Mouse (Mus musculus) left cerebral cortex, adult 8-10 months (tissue): Measurements from ENCODE around the gene Rasgrf1. TPM values are rescaled to one million over a fixed set of nuclear protein-coding genes. Genes with fewer than 3 reads are reported as not detected.

Experiments
- DNase-seq, 2 experiments: peaks; one replicate each; pipeline ENCODE4 v3.0.0; 2022; ENCODE audit warnings: low spot score in 2 of 2
- total RNA-seq, 4 experiments: library from RNA; stranded (reverse); gene quantifications; 2 replicates each; pipeline ENCODE4 v1.2.4; 2022

The Rasgrf1 gene
- total RNA-seq, 4 experiments from 2014 or later = 274 to 308 (median 296) TPM

DNA sequence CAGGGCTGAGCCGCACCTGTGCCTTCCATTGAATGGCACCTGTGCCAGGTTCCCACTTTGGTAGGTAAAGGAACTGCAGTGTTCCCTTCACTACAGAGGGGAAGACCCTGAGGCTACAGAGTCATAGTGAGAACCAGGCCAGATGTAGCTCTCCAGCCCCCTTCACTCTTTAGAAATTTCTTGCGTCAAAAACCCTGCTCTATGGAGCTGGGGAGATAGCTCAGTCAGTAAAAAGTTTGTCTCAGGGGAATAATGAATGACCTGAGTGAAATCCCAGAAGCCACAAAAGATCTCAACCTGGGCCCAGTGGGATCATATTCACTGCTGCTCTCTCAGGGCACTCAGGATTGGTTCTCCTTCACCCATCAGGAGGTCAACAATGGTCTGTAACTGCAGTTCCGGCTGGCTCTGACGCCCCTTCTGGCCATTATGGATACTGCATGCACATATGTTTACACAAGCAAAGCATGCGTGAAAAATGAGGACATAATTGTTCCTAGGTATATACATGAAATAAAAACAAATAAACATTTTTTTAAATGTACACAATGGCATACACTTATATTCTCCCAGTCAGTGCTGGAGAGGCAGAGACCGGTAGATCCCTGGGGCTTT lies 59.2 kb downstream of the Rasgrf1 start:
- no peak for DNase-seq

DNA sequence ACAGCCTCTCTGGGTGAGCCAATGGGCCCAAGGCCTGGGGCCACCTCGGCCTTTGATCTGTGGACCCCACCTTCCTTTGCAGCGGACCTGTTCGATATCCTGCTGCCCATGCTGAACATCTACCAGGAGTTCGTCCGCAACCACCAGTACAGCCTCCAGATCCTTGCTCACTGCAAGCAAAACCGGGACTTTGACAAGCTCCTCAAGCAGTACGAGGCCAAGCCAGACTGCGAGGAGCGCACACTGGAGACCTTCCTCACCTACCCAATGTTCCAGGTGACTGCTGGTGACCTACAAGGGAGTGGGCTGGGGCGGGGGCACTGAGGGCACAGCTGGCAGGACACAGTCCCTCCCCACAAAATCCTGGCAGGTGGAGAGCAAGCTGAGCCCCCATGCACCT lies 60.6 kb downstream of the Rasgrf1 start:
- no peak for DNase-seq

DNA sequence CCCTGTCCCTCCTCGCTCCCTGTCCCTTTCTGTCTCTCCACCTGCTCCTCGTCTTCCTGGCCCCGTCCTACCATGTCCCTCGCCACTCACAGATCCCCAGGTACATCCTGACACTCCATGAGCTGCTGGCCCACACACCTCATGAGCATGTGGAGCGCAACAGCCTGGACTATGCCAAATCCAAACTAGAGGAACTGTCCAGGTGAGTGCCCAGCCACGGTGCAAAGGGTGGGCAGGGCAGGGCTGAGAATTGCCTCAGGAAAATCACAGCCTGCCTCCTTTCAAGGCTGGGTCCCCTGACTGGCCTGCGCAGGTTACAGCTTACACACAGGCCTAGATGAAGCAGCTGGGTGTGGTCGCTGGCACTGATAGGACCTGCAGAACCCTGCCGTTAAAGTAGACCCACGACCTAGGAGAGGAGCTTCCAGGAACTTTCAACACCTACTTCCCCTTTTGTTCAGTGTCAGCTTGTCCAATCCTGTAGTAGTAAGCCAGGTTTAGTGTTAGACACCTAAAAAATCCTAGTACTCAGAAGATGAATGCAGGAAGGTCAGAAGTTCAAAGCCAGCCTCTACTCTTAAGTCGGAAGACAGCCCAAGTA lies 61.3 kb downstream of the Rasgrf1 start:
- no peak for DNase-seq

- no peak for DNase-seq
Measured at GRCm38 (mm10) chr9:89972321-89972720, 62.6 kb downstream of the Rasgrf1 start.

DNA sequence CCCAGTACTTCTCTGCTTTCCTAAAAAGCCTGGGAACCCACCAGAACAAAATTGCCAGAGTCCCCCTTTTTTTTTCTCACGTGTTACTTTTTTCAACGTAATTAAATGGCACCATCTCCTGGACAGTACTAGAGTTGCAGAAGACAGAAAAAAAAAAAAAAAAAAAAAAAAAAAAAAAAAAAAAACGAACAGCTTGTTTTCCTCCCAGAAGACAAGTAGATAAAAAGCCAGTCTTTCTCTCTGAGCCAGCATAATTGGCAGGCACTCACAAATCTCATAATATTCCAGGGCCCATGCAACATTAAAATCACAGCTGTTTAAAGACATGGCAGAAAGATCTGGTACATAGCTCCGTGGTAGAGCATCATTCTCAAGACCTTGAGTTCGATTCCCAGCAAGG lies 64.1 kb downstream of the Rasgrf1 start:
- DNase-seq = no peak

GRCm38 (mm10) chr9:89974463-89974931 lies 64.8 kb downstream of the Rasgrf1 start:
- DNase-seq = no peak

DNA sequence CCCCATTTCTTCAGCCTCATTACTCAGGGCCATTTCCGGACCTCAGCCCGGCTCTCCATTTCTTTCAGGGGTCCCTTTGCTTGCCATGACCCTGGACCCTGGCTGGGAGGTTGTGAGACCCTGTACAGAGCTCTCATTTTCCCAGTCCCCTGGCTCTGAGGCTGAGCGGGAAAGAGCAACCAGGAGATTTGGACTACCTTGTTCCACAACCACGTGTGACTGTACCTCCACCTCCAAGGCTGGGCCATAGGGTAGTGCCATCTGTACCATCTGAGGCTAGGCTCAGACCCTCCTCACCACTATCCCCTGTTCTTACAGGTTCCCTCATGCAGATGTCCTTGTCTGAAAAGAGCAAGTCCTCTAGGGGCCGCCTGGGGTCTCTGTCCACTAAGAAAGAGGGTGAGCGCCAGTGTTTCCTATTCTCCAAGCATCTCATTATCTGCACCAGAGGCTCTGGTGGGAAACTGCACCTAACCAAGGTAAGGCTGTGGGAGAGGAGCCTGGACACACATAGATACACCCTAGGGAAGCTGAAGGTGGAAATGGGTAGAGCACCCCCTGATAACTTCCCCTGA lies 66.7 kb downstream of the Rasgrf1 start:
- DNase-seq = no peak

GRCm38 (mm10) chr9:89979248-89979647 lies 69.5 kb downstream of the Rasgrf1 start:
- no peak for DNase-seq

- no peak for DNase-seq
Measured at GRCm38 (mm10) chr9:89982256-89982655, 72.5 kb downstream of the Rasgrf1 start.

DNA sequence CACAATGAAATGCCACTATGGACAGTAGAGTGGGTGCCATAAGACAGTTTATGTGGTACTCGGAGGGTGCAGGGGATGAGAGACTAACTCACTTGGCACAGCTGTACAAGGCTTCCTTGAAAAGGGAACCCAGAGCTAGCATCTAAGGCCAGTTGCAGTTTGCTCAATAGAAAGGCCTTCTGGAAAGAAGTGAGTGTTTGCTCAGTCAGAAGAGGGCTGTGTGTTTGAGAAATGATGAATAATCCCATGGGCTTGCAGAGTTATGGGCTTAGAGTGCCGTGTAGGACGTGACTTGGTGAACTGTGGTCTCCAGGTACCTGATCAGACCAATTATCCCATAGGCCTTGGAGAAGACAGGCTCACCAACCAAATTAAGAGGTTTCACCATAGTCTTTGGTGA lies 78.3 kb downstream of the Rasgrf1 start:
- DNase-seq = no peak

DNA sequence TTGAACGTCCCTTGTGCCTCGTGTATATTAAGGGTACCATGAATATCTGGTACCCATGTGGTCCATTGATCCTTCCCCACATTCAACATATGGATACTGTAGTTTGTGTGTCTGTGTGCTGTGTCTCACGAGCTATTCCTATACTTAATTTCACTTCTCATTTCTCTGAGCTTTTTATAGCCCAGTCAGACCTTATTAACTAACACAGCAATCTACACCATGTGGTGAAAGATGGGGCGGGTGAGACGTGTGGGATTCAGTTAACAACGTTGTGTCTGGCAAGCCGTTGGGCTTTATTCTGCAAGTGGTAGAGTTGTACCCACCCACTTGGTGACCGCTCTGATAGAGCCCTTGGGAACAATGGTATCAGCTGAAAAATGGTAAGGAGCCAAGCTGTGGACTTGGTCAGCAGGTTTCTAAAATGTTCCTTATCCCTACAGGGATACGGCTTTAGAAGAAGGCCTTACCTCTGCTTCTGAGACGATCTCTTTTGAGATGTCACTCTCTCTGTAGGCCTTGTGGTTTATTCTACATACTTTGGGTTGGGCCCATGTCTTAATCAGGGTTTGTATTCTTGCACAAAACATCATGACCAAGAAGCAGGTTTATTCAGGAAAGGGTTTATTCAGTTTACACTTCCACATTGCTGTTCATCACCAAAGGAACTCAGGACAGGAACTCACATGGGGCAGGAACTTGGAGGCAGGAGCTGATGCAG lies 79.3 kb downstream of the Rasgrf1 start:
- DNase-seq = no peak

DNA sequence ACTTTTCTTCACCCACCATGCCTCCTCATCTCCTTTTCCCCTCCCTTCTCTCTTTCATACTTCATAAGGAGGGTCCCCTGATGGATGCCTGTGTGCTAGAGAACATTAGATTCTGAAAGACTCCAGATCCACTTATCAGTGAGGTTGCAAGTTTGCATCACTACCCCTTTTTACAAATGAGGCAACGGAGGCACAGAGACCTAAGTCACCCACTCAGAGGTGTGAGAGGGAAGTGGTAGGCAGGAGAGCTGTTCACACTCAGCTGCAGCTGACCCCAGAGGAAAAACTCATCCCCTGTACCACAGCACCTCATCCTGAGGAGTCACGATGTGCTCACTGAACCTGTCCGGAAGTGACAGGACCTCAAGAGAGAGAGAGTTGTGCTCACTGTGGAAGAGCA lies 96.7 kb downstream of the Rasgrf1 start:
- DNase-seq = no peak

DNA sequence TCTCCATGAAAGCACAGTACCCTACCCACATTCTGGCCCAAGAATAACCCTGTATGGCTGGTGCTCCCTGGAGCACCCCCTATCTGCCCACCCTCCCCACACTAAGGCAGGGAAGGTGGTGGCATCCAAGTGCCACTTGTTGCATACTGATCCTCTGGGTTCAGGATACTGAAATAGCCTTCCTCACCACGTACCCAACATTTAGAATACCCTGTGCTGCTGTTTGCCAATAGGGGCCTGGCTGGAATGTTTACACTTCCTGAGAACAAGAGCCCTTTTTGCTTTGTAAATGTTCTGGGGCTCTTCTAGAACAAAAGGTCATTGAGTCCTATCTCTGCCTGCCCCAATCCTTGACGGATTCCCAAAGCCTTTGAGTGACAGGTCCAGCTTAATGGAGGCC lies 97.4 kb downstream of the Rasgrf1 start:
- DNase-seq = no peak

DNA sequence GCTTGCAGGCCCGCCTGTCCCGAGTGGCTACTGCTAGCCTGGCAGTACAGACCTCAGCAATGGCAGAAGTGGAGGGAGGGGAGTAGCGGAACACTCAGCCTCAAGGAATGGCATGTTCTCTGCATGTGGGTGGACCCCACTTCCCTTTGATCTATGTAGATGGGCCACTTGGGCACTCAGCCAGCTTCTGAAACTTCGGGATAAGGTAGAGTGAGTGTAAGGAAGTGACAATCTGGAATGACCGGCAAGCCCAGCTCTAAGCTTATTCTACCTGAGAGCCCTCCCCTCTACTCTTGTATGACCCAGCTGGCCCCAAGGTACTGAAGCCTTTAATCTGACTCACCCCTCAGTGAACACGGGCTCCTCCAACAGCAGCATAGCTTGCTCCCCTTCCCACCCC lies 98.4 kb downstream of the Rasgrf1 start:
- DNase-seq = no peak

DNA sequence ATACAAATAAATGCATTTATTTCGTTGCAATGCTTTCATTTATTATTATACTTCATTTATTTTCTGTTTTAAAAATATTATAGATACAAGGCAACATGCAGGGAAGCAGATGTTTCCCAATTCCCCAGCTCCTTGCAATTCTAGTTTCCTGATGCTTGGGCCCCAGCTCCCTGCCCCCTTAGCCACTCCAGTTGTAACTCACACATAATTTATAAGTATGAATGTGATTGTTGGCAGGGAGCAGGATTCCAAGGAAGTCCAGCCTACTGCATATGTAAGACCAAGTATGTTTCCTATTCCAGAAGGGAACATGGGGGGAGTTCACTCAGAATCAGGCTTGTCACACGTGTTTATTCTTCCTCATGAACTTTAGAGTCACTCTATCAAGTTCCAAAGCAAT lies 102.1 kb downstream of the Rasgrf1 start:
- no peak for DNase-seq

DNA sequence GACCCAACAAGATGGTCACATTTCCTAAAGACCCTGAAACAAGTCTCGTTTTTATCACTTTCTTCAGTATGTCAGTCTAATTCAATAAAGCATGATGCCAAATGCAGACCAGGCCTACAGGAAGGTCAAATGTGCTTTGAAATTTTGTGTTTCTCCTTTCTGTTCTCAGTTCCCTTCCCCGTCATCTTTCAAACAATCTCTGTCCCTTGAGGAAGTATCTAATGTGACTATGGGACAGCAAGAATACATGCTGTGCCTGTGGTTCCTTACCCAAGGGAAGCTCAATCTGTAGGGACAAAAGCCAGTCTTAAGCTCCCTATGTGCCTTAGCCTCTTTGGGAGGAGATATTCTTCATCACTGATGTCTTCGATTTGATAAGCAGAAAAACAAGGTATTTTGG lies 104.9 kb downstream of the Rasgrf1 start:
- no peak for DNase-seq

DNA sequence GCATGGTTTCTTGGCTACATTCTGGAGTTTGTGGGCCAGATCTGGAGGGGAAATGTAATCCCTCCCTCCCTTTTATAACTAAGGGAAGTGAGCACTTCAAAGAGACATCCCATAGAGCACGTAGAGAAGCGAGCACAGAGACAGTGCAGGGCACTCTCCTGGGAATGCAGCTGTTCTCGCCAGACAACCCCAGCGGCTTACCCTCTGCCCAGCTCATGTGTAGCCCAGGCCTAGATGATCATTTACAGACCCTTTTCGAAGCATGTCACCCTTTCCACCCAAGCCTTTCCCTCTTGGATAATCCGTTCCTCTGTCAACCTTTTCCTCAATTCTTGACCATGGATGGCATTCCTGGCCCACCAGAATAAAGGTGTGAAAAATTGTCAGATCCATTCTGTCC lies 106.5 kb downstream of the Rasgrf1 start:
- DNase-seq = no peak

- peak in 1 of 2 experiments; percentile 72 for DNase-seq
Measured at GRCm38 (mm10) chr9:90020866-90021265, 111.2 kb downstream of the Rasgrf1 start.

- DNase-seq = no peak
Measured at GRCm38 (mm10) chr9:90021442-90021841, 111.7 kb downstream of the Rasgrf1 start.

DNA sequence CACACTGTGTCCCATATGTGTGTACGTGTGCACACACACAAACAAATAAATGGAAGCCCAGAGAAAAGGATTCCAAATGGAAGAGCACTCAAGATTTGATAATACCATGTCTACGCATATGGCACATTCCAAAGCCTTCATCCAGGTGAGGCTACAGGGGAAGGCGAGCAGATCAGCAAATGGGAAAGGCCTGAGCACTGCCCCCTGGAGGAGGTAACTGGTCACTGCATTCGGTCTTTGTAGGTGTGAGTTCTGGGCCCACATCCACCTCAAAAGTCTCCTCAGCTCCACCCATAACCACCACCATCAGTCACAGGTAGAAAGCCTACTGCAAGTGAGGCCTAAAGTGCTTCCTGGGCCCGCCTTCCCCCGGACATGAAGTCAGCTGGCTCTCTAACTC lies 118.0 kb downstream of the Rasgrf1 start:
- no peak for DNase-seq

DNA sequence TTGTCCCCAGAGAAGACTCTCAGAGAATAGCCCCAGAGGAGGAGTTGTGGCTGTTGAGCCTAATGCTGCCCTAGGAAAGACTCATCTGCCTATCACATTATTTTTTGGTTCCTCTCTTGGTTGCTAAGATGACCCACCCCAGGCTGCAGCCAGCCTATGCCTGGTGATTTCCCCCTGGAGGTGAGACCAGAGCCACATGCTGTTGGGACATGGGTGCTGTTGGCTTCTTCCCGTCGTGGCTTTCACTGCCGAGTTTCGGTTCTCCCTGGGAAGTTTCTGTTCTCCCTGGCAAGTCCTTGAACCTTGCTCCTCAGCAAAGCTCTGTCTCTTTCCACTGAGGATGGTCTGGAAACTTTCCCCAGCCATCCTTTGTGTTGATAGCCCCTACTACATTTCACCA lies 124.2 kb downstream of the Rasgrf1 start:
- no peak for DNase-seq

DNA sequence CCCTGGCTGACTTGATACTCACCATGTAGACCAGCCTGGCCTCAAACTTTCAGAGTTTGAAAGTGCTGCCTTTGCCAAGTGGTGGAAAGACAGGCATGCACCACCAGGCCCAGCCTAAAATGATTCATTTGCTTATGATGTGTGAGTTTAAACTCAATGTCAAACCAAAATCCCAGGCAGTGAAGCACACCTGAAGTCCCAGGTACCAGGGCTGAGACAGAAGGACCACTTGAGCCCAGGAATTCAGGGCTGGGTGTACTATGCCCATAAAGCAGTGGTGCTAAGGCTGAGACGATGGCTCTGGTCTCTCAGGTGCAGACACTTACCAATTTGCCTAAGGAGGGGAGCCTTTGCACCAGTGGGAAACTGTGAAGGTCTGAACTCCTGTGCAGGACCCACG lies 125.5 kb downstream of the Rasgrf1 start:
- DNase-seq = no peak
